In genomic region chr1:23997493-23997892, GRCm38 (mm10) we compare ENCODE assay signal across 15 mouse cellular contexts.
"Had no signal": no experiment of that assay in that cellular context is flagged by ENCODE, and none has a peak within 500 bp of the region (broad histone marks: within the 10 kb centered on the region; RNA-seq: fewer than 3 reads in every experiment).

No protein-coding gene starts in this region.

- H3K9ac ChIP-seq: neural tube, embryonic 15.5 days; stomach, embryonic 15.5 days had no signal

- H3K4me3 ChIP-seq: neural tube, embryonic 15.5 days; stomach, embryonic 15.5 days had no signal

- H3K4me2 ChIP-seq: neural tube, embryonic 15.5 days; stomach, embryonic 15.5 days had no signal

- H3K27me3 ChIP-seq: neural tube, embryonic 15.5 days; stomach, embryonic 15.5 days had no signal

- H3K27ac ChIP-seq: neural tube, embryonic 15.5 days; stomach, embryonic 15.5 days; stomach, postnatal 0 days had no signal

- H3K9me3 ChIP-seq: neural tube, embryonic 15.5 days; stomach, embryonic 15.5 days had no signal

- DNase-seq: retina, postnatal 1 day; right cerebral cortex, adult 18-20 months; right cerebral cortex, postnatal 14 days; right cerebral cortex, postnatal 25 days; right cerebral cortex, postnatal 4 days; spleen, adult 18-20 months; thymus, adult 18-20 months; thymus, adult 2 months; thymus, postnatal 14 days; thymus, postnatal 25 days; thymus, postnatal 36 days; thymus, postnatal 4 days had no signal

- H3K4me1 ChIP-seq: neural tube, embryonic 15.5 days; stomach, embryonic 15.5 days had no signal
